Mouse (Mus musculus) liver, embryonic 13.5 days (tissue): ENCODE results near the gene Caskin1. TPM values are rescaled to one million over a fixed set of nuclear protein-coding genes. Genes with fewer than 3 reads are reported as not detected.

Experiments
- ATAC-seq: fragments of 200-750 bp; cut with Nextera tagmentation; 2 replicates; pipeline ENCODE4 v1.8.0; 2017; ENCODE audit warnings: low read depth, mild to moderate bottlenecking, moderate number of reproducible peaks, moderate library complexity
- DNase-seq: peaks from one replicate; pipeline ENCODE4 v3.0.0; 2022
- H3K27ac ChIP-seq: fragments of 300-500 bp; sonication (generic); 2 replicates; pipeline ENCODE4 v1.5.1; 2015; ENCODE audit warnings: moderate library complexity, mild to moderate bottlenecking, inconsistent platforms
- H3K27me3 ChIP-seq: fragments of 300-500 bp; sonication (generic); 2 replicates; pipeline ENCODE4 v1.6.1; 2015; ENCODE audit warnings: mild to moderate bottlenecking, inconsistent platforms
- H3K36me3 ChIP-seq: fragments of 300-500 bp; sonication (generic); 2 replicates; pipeline ENCODE4 v1.6.1; 2015; ENCODE audit warnings: mild to moderate bottlenecking, inconsistent platforms
- H3K4me1 ChIP-seq: fragments of 300-500 bp; sonication (generic); replicated peaks from 2 replicates; pipeline ENCODE4 v1.6.1; 2015; ENCODE audit warnings: inconsistent platforms
- H3K4me2 ChIP-seq: fragments of 300-500 bp; sonication (generic); 2 replicates; pipeline ENCODE4 v1.6.1; 2015; ENCODE audit warnings: inconsistent platforms, mild to moderate bottlenecking, moderate library complexity
- H3K4me3 ChIP-seq: fragments of 300-500 bp; sonication (generic); replicated peaks from 2 replicates; pipeline ENCODE4 v1.5.1; 2015; ENCODE audit warnings: mild to moderate bottlenecking, inconsistent platforms
- H3K9ac ChIP-seq: fragments of 300-500 bp; sonication (generic); 2 replicates; pipeline ENCODE4 v1.6.1; 2015; ENCODE audit warnings: mild to moderate bottlenecking, inconsistent platforms
- H3K9me3 ChIP-seq: fragments of 300-500 bp; sonication (generic); replicated peaks from 2 replicates; pipeline ENCODE4 v1.6.1; 2016; ENCODE audit warnings: inconsistent platforms
- WGBS: fragments of 180-500 bp; shearing (Covaris S2); methylation state at CpG from one replicate; pipeline ENCODE4 v1.1.7; 2015; ENCODE audit not compliant: insufficient replicate concordance; 5-methylcytosine and 5-hydroxymethylcytosine counted together
- polyA plus RNA-seq: library from polyadenylated mRNA; unstranded; fragments of >200 nt; fragmentation: Nextera tagmentation; extraction: Ambion mirVana; gene quantifications from 2 replicates; pipeline ENCODE4 v1.2.1, GENCODE M21; 2015

Gene Caskin1
- 0.15 and 0.20 TPM in 2 replicates for polyA plus RNA-seq

DNA sequence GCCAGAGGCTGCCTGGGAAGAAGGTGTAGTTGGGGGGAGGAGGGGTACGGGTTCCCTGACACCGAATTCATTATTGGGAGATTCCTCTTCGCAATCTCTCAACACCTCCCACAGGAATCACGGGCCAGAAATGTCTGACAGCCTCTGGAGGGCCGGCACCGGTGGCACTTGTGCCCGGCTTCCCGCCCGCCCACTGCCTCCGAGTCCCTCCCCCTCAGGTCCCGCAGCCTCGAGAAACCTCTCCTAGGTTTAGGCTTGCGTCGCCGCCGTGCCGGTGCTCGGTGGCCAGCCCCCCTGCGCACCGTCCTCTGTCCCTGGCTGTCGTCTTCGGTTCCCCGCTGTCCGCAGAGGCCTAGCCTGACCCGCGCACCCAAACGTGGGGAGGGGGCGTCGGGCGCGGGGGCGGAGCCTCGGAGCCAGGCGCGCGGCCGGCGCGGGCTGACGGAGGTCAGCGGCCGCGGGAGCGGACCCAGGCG is at the start of gene Caskin1:
Gene Caskin1, plus strand, starts transcription at position 416 of the 476 bp plus-strand sequence.
- H3K36me3 ChIP-seq = no peaks in the 10 kb centered on the region
- H3K4me1 ChIP-seq = peaks cover 23% of the 10 kb centered on the region
- H3K27ac ChIP-seq = no peak within 1 kb of the TSS
- DNase-seq (no peak), ATAC-seq (no peak)
- no peaks in the 10 kb centered on the region for H3K9me3 ChIP-seq
- H3K9ac ChIP-seq = peak within 1 kb of the TSS; percentile 50
- WGBS = under 1% methylated on average over 45 of the region's 45 CpGs
- peaks cover 82% of the 10 kb centered on the region for H3K27me3 ChIP-seq
- peak within 1 kb of the TSS; percentile 76 for H3K4me2 ChIP-seq
- H3K4me3 ChIP-seq = peak within 1 kb of the TSS; percentile 59

DNA sequence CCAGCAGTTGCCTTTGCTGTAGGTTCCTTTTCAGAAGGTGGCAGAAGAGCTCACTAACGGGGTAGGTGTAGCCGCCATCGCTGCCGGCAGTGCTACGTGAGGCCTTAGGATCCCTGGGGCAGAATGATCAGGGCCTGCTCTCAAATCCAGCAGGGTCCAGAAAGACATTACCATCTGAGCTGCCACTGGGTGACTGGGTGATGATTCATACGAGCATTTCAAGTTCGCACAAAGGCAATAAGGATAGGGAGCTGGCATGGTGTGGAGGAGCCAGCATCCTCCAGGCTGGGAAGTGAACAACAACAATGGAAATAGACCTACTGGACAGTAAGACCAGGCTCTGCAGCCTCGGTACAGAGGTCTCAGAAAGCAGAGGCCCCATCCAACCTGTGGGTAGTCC is 48.0 kb upstream of the Caskin1 start:
- peaks cover 74% of the 10 kb centered on the region for H3K36me3 ChIP-seq

DNA sequence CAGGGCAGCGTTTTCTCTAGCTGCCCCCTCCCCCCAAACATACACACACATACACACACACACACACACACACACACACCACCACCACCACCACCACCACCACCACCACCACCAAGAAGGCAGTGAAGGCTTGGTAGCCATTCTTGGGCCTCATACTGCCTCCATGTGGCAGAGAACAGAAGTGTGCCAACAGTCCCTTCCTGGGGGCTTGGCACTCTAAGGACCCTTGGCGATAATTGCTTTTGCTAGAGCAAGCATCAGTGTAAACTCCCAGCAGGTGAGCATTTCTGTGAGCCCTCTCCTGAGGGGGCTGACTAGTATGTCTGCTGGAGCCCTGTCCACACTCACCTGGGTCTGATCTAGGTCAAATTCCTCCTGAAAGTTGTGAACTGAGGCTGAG is 47.3 kb upstream of the Caskin1 start:
- Histone ChIP-seq H3K27ac (no peak overlapping the region), H3K4me1 (no peaks in the 10 kb centered on the region), H3K4me3 (no peak overlapping the region), H3K9ac (no peak overlapping the region), H3K9me3 (no peaks in the 10 kb centered on the region), H3K36me3 (peaks cover 75% of the 10 kb centered on the region), H3K4me2 (no peak overlapping the region), H3K27me3 (no peaks in the 10 kb centered on the region)
- ATAC-seq (no peak), DNase-seq (no peak)
- 50% methylated on average over 2 of the region's 2 CpGs for WGBS

More for the DNA sequence above, 48.0 kb upstream of the Caskin1 start:
- DNase-seq (no peak), ATAC-seq (no peak)
- Histone ChIP-seq H3K4me1 (no peaks in the 10 kb centered on the region), H3K27me3 (no peaks in the 10 kb centered on the region), H3K9me3 (no peaks in the 10 kb centered on the region), H3K27ac (no peak overlapping the region), H3K4me2 (no peak overlapping the region), H3K9ac (no peak overlapping the region), H3K4me3 (no peak overlapping the region)
- WGBS = 91% methylated on average over 8 of the region's 8 CpGs

DNA sequence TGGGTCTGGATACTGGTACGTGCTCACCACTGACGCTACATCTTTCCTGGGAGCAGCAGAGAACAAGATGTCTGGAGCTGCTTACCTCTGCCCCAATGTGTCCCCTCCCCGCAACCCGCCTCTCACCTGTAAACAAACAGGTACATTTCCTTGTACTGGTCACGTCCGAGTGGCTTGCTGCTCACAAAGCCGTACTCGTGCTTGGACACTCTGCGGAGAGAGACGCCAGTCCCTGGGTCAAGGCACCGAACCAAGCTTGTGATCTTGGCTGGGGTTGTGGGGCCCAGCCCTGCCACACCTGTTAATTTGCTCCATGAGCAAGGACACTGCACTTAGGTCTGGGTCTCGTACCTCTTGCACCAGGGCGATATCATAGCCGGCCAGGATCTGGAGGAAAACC is 46.3 kb upstream of the Caskin1 start:
- no peak overlapping the region for H3K27ac ChIP-seq
- no peak overlapping the region for H3K4me3 ChIP-seq
- WGBS = 86% methylated on average over 14 of the region's 14 CpGs
- H3K4me2 ChIP-seq = no peak overlapping the region
- no peak overlapping the region for H3K9ac ChIP-seq
- DNase-seq (no peak), ATAC-seq (no peak)
- H3K36me3 ChIP-seq = peaks cover 75% of the 10 kb centered on the region
- H3K27me3 ChIP-seq = no peaks in the 10 kb centered on the region
- no peaks in the 10 kb centered on the region for H3K4me1 ChIP-seq
- no peaks in the 10 kb centered on the region for H3K9me3 ChIP-seq

DNA sequence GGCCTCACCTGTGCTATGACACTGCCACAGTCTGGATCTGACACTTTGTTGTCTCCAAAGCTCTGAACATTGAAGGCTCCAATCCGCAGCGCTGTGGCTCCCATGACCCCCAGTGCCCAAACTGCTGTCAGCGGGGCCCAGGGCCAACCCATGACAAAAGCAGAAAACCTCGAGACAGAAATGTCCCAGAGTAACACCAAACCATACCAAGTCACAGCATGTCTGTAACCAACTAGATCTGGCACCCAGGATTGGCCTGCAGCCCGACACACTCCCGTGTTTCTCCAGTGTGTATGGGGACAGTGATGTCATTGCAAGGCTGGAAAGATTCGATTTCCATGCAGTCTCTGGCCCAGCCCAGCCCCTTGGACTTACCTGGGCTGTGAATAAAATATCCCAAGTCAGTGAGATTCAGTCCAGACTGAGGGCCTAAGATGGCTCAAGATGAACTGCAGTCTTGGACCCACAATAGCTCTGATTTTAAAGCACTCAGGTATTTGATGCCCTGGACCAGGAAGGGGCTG is 45.7 kb upstream of the Caskin1 start, which contains the start of gene Dnase1l2:
Gene Dnase1l2, minus strand, starts transcription at position 474 of the 524 bp plus-strand sequence.
- Histone ChIP-seq H3K9ac (no peak within 1 kb of the TSS), H3K4me3 (no peak within 1 kb of the TSS), H3K27ac (no peak within 1 kb of the TSS), H3K9me3 (no peaks in the 10 kb centered on the region), H3K36me3 (peaks cover 76% of the 10 kb centered on the region), H3K4me1 (no peaks in the 10 kb centered on the region), H3K4me2 (no peak within 1 kb of the TSS), H3K27me3 (no peaks in the 10 kb centered on the region)
- ATAC-seq (no peak), DNase-seq (no peak)
- 74% methylated on average over 7 of the region's 7 CpGs for WGBS

DNA sequence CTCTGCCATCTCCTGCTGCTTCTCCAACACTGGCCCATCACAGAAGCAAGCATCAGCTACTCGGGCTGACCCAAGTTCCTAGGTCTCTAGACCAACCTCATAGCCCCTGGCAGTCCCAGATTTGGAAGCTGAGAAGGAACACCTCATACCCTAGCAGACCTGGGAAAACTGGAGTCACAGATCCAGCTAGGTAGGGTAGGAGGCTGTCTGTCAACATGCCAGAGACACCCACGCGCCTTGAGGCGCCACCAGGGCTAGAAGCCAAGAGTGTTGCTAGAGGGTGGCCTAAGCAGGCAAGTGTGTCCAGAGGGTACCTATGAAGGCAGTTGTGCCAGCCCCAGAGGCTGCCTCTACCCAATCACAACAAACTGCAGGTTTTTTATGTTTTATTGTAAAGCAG is 45.0 kb upstream of the Caskin1 start:
- no peak for ATAC-seq
- no peaks in the 10 kb centered on the region for H3K27me3 ChIP-seq

DNA sequence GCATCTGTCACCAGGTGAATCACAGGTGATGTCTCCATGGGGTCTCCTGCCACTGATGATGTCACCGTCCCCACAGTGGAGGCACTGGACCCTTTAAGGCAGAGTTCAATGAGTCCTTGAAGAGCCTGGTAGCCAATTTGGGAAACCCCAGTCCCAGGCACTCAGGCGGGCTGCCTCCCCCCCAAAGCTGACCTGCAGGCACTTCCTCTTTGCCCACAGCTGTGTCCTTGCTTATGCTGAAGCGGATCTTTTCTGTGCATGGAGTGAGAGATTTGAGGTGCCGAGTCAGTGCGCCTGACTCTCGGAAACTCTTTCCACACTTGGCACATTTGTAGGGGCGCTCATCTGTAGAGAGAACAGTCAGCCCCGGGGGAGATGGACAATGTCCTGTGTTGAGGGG is 41.8 kb upstream of the Caskin1 start:
- ATAC-seq (no peak), DNase-seq (no peak)
- Histone ChIP-seq H3K4me2 (no peak overlapping the region), H3K27me3 (no peaks in the 10 kb centered on the region), H3K36me3 (peaks cover 81% of the 10 kb centered on the region), H3K9ac (no peak overlapping the region), H3K9me3 (no peaks in the 10 kb centered on the region), H3K4me3 (no peak overlapping the region), H3K27ac (no peak overlapping the region), H3K4me1 (no peaks in the 10 kb centered on the region)
- 81% methylated on average over 8 of the region's 8 CpGs for WGBS

More for the DNA sequence above, 45.0 kb upstream of the Caskin1 start:
- H3K36me3 ChIP-seq = peaks cover 76% of the 10 kb centered on the region
- no peak overlapping the region for H3K4me3 ChIP-seq
- H3K9ac ChIP-seq = no peak overlapping the region
- no peaks in the 10 kb centered on the region for H3K9me3 ChIP-seq
- no peaks in the 10 kb centered on the region for H3K4me1 ChIP-seq
- no peak for DNase-seq
- WGBS = 84% methylated on average over 4 of the region's 4 CpGs
- no peak overlapping the region for H3K4me2 ChIP-seq
- H3K27ac ChIP-seq = no peak overlapping the region

DNA sequence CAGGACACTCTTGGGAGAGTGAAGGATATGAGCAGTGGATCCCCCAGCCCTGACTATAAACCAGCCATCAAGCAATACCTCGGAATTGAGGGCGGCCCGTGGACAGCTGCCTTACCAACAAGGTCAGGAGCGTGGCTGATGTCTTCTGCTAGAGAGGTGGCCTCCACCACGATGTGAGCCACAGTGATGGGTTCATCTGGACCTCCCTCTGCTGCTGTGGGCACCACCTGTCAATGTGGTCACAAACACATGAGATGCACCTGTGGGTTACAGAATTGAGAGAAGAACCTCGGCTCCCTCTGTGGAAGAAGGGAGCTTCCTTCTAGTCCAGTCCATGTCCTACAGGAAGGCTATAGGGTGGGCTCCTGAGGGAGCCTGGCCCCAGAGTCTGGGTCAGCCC is 38.9 kb upstream of the Caskin1 start:
- Histone ChIP-seq H3K9ac (no peak overlapping the region), H3K27ac (no peak overlapping the region), H3K4me1 (peaks cover 20% of the 10 kb centered on the region), H3K4me2 (no peak overlapping the region), H3K4me3 (no peak overlapping the region), H3K9me3 (no peaks in the 10 kb centered on the region), H3K36me3 (peaks cover 69% of the 10 kb centered on the region), H3K27me3 (no peaks in the 10 kb centered on the region)
- DNase-seq = no peak
- WGBS = 83% methylated on average over 6 of the region's 6 CpGs
- no peak for ATAC-seq

DNA sequence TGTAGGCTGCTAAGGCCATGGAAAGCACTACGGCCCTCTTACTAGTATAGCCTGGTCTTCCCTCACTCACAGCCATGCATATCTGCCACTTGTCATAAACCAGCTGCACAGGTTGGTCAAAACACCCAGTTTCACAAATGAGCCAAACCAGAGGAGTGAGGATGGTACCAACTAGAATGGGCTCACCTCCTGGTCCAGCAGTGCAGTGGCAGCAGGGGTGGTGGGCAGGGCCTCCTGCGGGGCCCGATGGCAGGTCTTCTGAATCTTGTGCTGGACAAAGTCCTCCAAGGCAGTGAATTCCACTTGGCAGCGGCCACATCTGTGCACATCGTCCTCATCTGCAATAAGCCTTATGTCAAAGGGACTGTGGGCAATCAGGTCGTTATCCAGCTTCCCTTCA is 37.2 kb upstream of the Caskin1 start:
- WGBS = 88% methylated on average over 6 of the region's 6 CpGs
- Histone ChIP-seq H3K27ac (no peak overlapping the region), H3K36me3 (peaks cover 52% of the 10 kb centered on the region), H3K9me3 (no peaks in the 10 kb centered on the region), H3K4me2 (no peak overlapping the region), H3K9ac (no peak overlapping the region), H3K4me3 (no peak overlapping the region), H3K27me3 (no peaks in the 10 kb centered on the region), H3K4me1 (peaks cover 28% of the 10 kb centered on the region)
- ATAC-seq (no peak), DNase-seq (no peak)

DNA sequence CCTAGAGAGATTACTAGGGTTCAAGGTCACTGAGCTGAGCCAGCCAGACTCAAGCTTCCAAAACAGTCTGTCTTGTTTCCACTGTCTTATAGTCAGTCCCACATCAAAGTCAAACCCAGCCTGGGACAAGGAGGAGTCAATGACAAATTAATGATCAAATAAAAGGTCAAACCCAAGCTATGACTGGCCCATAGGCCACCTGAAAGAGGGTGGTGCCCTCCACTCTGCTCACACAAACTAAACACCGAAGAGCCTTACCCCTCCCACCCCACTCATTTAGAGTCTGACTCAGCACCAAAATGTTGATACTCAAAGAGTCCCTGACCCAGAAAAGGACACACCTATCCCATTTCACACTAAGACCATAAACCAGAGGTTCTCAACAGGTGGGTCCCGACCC is 35.0 kb upstream of the Caskin1 start:
- peak overlapping the region; percentile 77 for H3K4me3 ChIP-seq
- 61% methylated on average over 2 of the region's 2 CpGs for WGBS
- H3K27me3 ChIP-seq = no peaks in the 10 kb centered on the region
- H3K9ac ChIP-seq = peak overlapping the region; percentile 94
- H3K9me3 ChIP-seq = no peaks in the 10 kb centered on the region
- DNase-seq = peak; percentile 47
- no peak for ATAC-seq
- H3K27ac ChIP-seq = peak overlapping the region; percentile 98
- peak overlapping the region; percentile 79 for H3K4me2 ChIP-seq
- peaks cover 30% of the 10 kb centered on the region for H3K36me3 ChIP-seq
- peaks cover 31% of the 10 kb centered on the region for H3K4me1 ChIP-seq

DNA sequence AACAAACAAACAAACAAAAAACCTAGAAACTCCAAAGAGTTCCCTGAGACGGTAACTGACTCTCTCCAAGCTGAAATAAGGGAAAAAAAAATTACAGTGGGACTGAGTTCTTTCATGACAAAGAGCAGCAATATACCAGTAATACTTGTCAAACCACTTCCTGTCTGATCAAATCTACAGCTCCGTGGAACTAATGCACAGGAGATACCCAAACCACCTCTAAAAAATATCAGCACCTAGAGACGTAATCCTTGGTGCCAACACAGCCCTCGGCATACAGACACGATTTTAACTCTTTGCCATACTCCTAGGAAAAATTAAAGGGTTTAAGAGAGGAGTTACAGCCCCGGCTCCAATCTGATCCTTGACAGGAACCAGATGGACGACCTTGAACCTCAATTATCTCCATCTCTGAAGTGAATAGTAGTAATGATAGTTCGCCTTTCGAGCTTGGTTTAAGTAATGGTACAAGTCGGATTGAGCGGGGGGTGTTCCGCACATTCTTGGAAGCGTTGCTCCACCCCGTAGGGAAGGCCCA is 34.1 kb upstream of the Caskin1 start:
- Histone ChIP-seq H3K4me1 (peaks cover 31% of the 10 kb centered on the region), H3K4me3 (peak overlapping the region; percentile 77), H3K4me2 (peak overlapping the region; percentile 79), H3K36me3 (peaks cover 21% of the 10 kb centered on the region), H3K27me3 (no peaks in the 10 kb centered on the region), H3K27ac (peak overlapping the region; percentile 98), H3K9ac (peak overlapping the region; percentile 94), H3K9me3 (no peaks in the 10 kb centered on the region)
- no peak for DNase-seq
- 3% methylated on average over 14 of the region's 14 CpGs for WGBS
- no peak for ATAC-seq
